Mouse (Mus musculus) thymus, postnatal 36 days (tissue): ENCODE measurements around the gene Stc2.

Experiments used
- DNase-seq, 2 experiments: peaks; one replicate each; pipeline ENCODE4 v3.0.0; 2022; ENCODE audit warnings: mixed read lengths in 2 of 2

The Stc2 gene

DNA sequence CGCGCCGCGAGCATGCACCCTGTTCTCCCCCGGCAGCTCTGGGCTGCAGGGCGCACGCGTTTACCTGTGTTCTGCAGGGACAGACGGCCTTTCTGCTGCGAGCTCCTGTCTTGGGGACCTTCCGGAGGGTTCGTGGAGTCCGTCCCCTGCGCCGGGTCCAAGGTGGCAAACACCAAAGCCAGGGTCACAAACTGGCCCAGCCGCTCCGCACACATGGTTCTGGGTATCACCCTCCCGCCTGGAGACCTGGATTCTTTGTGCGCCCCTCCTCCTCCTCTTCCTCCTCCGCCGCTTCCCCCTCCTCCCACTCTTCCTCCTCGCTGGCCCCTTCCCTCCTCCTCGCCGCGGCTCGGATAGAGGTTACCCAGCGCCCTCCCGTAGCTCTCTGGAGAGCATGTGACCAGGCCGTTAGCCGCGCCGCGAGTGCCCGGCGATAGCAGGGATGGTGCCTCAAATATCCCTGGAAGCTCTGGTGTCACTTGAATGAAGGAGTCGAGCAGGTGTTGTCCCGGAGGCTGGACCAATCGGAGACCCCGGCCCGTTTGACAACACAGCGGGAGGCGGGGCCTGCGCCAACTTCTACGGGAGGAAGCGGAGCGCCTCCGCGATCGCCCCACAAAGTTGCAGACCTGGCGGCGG, at the start of gene Stc2:
Stc2 (minus strand) TSS at position 427 of the 639 bp plus-strand sequence.
- peak; percentile 11 to 25 for DNase-seq

DNA sequence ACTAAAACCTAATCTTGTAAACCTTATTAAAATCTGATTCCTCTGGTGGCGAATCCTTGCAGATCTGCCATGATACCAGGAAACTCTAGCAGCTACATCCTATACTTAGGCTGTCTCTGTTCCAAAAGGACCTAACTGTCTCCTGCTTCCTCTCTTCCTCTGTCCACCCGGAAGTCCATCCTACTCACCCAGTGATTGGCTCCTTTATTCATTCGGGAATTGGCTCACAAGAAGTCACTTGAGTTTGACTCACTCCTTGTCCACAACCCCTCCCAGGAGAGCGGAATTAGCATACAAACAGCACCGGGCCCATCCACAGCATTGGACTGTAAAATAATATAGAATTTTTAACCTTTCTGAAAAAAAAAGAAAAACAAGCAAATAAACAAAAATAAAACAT, 47.2 kb upstream of the Stc2 start:
- DNase-seq = no peak

DNA sequence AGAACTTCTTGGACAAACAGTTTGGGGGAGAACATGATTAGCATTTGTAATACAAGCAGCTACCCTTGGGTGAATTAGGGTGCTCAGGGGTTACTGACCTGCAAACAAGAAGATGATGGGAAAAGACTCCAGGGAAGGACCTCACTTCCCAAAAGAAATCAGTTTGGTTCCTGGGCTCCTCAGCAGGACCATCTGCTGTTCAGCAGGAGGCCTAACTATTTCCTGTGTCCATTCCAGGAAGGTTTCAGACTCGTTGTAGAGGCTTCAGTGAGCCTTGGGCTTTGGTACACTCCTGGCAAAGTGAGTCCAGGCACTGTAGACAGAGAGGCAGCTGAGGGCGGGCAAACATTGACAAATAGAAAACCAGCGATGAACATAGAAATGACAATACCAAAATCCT, 42.5 kb upstream of the Stc2 start:
- no peak for DNase-seq

DNA sequence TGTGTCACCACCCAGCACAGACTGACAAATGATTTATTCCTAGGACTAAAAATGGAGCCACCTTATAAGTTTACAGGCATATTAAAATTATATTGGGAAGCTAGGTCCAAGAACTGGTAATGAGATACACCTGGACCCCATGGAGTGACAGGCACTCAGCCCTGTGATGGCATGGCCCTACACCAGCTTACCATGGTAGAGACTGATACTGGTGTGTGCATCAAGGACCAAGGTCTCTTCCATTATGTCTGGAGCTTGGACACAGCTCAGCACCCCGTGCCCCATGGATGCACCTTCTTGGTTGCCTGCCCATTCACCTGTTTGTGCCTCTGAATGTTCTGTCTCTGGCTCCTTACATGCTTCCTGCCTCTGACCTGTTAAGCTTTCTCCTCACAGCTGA, 36.9 kb upstream of the Stc2 start:
- no peak for DNase-seq

DNA sequence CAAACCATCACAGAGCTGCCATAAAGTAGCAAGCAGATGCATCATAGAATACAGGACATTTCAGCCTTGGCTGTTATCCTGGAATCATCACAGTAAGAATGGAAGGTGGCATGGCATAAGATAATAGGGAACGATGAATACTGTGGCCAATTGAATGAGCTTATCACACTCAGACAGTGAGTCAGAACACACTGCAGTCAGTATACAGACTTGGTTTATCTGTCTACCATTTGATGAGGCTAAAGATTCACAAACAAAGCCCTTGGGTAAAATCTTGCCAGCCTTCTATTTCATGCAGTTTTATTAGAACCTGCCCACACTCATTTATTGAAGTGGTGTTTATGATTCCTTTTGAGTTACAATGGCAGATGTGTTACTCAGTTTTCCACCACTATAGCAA, 33.2 kb upstream of the Stc2 start:
- DNase-seq = no peak

DNA sequence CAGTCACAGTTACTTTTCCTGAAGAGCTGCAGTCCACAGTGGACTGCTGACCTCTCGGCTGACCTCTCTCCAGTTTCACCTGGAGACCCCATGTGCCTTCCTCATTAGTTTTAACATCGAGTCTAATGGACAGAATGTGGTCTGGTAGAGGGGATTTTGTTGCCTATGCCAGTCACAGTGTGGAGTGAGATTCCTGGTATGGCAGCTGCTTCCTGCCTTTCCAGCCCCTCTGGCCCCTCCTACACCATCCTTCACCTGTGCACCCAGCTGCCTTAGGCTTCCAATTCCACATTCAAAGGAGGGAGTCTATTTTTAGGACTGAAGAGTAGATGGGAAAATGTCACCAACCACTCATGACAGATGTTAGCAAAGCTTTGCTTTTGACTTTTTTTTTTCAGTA, 28.7 kb upstream of the Stc2 start:
- DNase-seq = no peak

DNA sequence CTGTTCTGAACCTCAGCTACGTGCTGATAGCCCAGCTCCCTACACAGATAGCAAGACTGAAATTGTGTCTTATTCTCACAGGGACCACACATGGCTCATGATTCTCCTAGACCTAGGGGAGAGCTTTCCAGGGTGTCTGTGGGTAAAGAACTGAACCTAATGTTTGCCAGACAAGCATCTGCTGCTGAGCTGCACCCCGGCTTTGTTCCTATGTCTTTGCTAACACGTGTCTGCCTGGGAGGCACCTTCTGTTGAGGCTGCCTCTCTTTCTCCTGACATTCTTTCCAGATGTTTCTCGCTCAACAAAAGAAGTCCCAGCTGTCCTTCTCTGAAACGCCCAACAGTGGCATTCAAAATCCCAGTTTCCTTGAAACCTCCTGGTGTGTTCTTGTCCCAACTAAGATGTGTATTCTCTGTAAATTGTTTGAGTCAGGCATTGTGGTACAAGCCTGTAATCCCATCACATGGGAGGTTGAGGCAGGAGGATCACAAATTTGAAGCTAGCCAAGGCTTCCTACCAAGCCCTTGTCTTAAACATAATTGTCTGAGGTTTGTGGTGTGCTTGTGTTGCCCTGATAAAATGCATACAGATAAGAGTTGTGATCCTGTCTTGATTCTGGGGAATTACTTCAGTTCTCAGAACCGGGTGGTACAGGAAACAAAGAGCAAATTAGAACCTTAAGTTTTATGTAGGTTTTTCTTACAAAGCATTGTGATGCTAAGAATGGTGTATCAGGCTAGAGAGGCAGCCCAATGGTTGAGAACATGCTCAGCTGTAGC, 27.0 kb upstream of the Stc2 start:
- DNase-seq = no peak

DNA sequence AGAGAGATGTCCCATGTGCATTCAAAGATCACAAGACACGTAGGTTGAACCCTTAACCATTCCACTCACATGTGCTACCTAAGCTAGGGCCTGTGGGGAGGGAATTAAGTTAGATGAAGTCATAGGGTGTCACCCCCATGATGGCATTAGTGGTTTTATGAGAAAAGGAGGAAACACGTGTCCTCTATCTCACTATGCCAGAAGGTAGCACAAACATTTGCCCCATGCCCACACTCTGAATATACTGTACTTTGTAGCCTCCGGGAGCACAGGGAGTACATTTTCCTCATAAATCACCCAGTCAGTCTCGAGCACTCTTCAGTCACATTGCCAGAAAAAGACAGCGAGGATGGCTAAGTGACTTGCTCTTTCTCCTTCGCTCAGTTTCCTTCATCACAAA, 24.2 kb upstream of the Stc2 start:
- no peak for DNase-seq

DNA sequence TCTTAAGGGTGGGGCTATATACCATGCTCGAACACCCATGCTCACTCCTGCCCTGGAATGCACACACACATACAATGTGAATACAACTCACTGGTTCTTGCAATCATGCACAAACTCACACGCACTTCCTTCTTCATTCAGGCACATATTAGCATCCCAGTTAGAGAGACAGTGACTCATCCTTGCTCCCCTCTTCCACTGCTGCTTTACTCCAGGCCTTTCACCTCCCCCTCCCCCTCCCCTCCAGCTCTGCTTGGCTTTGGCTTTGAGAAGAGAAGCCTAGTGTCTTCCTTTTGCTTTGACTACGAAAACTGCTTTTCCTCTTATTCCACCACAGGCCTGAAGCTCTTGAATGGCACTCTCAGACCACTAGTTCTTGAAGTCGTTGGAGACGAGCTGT, 22.5 kb upstream of the Stc2 start:
- no peak for DNase-seq

DNA sequence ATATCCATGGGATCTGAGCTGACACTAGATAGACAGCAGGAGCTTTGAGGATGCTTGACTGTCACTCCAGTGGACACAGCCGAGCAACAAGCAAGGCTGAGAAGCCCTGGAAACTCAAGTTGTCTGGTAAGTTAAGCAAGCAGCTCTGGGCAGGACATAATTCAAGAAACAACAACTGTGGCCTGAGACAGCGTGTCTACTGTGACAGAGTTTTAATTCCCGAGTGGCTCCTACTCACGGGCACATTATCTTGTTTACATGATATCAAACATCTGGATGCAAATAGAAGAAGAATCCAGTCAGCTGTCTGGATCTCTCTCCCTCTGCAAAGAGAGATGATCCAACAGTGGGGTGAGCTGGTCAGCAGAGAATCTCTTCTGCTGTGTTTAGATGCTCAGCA, 19.0 kb upstream of the Stc2 start:
- no peak for DNase-seq

DNA sequence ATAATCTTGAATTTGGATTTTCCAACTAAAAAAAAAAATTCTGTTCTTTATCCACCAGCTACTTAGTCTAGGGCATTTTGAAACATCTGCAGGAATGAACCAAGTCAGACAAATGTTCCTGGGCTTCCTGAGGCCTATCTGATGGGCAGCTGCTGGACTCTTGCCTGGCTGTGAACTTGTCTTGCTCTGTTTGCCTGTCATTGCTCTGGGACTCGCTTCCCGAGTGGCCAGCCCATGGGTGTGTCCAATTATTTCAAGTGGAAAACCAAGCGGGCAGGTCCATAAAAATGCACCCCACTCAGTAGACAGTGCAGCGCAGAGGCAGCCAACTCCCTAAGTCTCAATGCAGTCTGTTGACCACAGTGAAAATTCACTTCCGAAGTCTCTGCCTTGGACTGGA, 17.7 kb upstream of the Stc2 start:
- no peak for DNase-seq

DNA sequence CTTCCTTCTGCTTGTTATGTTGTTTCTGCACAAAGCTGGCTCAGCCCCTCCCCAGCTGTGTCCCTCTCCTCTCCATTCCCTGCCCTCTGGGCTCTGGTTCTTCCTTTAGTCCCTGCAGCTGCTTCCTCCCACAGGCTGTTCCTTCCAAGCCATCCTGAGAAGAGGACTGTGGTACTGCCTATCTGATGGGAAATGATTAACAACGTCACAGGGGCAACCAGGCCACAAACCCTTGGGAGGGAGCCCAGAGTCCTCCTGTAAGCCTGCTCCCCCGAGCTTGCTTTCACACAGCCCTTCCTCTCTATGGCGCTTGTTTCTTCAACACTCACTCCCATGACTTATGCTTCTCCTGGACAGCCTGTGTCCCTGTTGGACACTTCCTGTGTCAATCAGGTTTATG, 16.7 kb upstream of the Stc2 start:
- DNase-seq = no peak

DNA sequence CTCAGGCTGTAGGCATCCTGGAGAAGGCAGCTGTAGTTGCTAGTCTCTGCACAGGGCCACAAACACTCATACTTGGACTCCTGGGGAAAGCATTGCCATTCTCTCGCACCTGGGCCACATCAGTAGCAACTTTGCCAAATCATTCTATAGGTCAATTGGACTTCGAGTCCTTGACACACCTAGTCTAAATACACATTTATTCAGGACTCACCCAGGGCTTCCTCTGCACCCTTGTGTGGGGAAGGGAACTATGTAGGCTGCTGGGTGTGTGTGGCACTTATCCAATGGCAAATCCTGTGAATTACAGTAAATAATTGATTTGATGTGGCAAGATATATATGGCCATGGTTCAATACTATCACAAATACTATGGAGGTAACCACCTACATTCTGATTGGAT, 14.1 kb upstream of the Stc2 start:
- no peak for DNase-seq

DNA sequence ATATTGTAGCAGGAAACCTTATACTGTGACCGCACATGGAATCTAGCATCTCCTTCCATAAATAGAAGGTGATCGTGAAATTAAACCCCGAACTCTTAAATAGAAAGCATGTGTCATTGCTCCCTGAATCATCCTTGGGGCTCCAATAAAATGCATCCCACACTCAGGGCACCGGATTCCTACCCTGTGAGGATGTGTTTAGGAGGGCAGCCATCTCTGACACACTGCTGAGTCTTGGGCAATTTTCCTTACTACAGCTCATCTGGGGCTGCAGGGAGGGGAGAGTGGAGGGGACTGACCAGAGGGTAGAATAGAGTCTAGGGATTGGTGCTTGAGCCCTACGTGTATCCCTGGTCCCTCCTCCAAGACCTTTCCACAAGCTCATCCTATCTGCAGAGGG, 12.3 kb upstream of the Stc2 start:
- no peak for DNase-seq

DNA sequence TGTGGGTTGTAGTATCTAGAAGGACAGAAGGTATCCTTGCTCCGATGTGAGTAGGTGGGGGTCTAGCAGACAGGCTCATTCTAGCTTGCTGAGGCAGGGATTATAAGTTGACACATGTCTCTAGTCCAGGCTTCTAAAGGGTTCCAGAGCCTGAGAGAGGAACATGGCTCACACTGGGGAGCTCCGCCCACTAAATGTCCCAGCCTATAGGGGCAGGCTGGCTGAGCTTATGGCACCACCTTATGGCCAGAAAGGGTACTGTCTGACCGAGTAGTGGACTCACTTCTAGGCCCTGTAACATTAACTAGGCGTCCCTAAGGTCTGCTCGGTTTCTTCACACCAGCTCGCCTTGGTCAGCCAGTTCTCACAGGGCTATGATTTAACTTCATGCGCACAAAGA, 3.6 kb upstream of the Stc2 start:
- peak in 1 of 2 experiments; percentile 15 for DNase-seq

DNA sequence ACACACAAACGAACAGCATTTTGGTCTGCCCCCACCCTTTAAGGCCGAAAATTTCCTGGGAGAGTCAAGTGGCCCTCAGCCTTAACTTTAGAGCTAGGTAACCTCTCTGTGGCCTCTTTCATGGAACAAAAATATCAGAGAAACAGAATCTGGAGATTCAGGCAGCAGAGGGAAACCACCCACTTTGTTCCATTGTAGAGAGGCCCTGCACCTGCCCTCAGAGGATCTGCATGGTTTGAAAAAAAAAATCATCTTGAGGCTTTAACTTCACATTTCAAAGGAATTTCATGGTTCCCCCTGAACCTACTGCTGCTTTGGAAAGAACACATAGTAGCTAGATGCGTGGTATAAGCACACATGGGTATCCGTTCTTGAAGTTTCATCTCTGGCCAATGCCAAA, 2.3 kb upstream of the Stc2 start:
- no peak for DNase-seq

DNA sequence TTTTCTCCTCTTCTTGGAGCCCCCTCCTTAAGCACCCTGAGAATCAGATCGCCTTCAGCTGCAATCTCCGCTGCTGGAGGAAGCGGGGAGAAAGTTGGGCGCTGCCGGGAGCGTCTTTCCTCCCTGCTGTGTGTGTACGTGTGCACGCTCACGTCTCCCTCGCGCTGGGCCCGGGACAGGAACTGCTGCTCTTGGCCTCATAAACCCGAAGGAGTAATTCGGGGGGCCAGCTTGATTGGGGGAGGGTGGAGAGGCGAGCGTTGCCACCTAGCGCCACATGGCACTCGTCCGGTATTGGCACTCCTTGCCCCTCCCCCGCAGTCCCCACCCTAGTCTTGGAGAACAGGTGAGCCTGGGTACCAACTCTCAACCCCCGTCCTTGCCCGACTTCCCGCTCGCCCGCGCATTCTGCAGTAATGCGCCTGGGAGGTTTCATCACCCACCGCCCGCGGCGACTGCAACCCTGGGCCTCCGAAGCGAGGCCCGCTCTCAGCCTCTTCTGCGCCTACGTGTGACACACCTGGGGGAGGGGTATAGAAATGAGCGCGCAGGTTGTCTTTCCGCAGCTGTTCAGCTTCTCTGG, 1.5 kb upstream of the Stc2 start:
- peak in 1 of 2 experiments; percentile 6 for DNase-seq

DNA sequence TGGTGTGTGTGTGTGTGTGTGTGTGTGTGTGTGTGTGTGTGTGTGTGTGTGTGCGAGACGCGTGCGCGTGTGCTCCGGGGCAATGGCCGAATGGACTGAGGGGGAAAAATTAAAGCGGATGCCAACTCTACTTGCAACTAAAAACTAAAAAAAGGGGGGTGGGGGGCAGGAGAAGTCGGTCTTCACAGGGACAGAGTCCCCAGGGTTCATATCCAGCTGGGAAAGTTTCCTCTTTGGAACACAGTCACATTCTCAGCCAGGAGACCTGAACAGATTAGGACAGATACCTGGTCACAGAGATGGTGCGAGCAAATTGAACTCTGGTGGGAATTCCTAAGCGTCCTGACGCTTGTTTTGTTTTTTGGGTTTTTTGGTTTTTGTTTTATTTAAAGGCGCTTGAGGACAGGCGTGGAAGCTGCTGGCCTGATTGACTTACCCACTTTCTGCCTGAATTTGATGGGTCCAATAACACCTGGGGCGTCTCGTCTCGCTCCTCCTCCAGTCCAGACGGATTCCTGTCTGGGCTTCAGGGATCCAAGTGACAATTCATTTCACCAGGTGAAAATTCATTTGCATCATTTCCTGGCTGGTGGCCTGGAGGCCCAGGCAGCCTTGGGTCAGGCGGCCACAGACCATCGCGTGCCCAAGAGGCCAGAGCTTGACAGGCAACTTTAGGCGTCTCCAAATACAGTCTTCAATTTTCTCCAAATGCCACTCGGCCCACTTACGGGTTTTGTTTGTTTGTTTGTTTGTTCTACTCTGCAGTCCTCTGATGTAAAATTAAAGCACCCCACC, 759 bp upstream of the Stc2 start:
- DNase-seq = no peak

DNA sequence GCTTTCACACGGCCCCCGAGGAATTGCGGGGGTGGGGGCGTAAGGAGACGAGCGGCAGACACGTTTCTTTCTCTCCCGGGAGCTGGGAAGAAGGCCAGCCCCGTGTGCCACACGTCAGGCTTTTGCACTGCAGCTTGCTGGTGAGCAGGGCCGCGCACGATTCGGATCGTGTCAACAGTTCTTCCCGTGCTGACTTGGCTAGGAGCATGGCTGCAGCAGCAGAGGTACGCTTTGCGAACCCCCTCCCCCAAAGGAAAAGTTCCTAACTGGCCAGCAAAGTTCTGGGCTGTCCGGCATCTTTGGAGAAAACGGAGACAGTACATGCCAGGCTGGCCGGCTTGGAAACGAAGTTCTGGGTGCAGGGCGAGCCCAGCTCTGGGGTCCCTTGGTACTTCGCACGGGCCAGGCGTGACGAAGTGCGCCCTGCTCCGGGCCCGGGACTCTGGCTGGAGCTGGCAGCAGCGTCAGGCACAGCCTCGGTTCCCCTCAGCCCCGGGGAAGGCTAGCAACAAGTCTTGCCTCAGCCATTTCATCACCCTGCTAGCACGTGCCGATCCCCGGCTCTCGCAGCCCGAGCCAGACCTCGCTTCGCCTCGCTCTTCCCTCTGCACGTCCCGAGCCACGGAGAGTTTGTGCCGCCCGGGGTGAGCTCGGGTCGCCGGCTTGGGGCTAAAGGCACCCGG, 768 bp downstream of the Stc2 start:
- DNase-seq = no peak

DNA sequence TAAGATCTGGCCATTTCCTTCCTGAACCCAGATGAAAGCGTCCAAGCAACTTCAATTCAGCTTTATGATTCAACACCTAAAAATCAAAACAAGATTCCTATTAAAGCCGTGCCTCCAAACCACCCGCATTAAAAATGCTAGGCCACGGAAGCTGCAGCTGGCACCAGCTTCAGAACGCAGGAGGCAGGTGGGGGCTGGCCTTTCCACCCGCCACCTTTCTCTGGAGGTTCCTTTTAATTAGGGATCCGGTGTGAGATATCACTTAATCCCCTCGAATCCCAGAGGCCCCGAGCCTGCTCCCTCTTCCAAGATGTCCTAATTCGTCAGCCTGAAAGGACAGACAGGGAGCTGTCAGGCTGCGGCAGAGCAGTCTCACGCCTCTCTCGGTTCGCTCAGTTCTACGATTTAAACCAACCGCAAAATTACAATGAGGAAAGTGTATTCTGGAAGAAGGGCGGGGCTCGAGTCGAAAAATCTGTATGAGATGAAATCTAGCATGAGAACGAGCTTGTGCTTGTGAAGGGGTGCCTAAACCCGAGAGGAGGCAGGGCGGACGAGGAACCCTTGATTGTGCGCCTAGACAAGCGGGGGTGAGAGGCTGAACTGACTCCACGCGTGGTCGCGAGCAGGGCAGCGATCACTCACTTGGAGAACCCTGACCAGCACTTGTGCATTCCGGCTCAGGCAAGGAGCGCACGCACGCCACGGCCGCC, 1.5 kb downstream of the Stc2 start:
- DNase-seq = no peak

DNA sequence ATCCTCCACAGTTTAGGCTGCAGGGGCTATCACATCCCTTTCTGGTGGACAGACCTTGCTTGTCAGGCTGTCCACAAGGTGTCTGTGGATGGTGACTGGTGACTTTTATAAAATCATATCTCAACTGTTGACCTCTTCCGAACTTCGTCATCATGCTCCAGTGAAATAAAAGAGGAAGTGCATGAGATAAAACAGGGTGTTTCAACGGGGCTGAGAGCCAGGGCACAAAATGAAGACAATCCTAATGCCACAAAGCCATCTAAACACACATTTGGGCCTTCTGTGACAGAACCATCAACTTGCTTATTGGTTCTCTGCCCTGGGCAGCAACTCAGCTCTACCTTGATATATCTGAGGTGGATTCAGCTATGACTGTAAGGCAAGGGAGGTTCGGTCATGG, 3.0 kb downstream of the Stc2 start:
- no peak for DNase-seq

DNA sequence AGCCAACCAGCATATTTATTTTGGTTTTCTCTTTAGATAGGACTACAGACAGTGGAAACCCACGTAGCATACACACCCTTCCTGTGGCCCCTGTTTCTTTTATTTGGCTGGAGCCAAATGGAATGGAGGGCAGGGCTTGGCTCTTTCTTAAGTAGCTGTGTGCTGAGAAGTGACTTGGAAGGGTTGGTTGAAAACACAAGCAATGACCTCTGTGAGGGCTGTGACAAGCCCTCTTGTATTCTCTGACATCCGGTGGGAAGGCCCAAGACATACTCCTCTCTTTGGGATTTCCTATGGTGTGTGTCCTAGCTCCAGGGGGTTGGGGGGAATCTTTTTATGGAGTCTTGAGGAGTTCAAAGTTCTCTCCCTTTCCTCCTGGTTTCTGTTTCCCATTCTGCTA, 3.5 kb downstream of the Stc2 start:
- DNase-seq = no peak
